In the genomic region with DNA sequence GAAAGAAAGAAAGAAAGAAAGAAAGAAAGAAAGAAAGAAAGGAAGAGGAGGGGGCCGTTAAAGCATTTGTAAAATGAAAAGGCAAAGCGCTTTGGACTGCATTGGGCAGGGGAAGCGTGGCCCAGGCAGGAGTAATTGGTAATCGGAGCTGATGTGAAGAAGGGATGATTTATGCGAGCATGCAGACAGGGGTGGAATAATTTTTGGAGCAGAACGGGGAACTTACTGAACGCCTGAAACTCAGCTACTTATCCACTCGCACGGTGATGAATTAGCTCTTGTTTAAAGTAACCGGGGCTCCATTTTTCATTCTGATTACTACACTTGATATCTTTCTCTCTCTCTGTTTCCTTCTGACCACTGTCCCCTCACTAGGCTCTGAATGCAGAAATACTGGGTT, we compare ENCODE assay signal across 18 mouse cellular contexts.
"Had no signal": no experiment of that assay in that cellular context is flagged by ENCODE, and none has a peak within 500 bp of the region (broad histone marks: within the 10 kb centered on the region; RNA-seq: fewer than 3 reads in every experiment).

No protein-coding gene starts in this region.

- H3K9me3 ChIP-seq: lung, embryonic 15.5 days; megakaryocyte, embryonic 14.5 days; midbrain, embryonic 13.5 days; midbrain, embryonic 15.5 days; neural tube, embryonic 13.5 days; stomach, embryonic 15.5 days had no signal

- H3K4me1 ChIP-seq: lung, embryonic 15.5 days; midbrain, embryonic 15.5 days; stomach, embryonic 15.5 days had no signal

- DNase-seq: liver, postnatal 0 days; lung, adult 2 months; lung, postnatal 14 days; lung, postnatal 36 days; right cerebral cortex, postnatal 14 days; thymus, adult 2 months; thymus, postnatal 25 days; thymus, postnatal 4 days had no signal

- H3K27ac ChIP-seq: lung, embryonic 15.5 days; macrophage; midbrain, embryonic 13.5 days; midbrain, embryonic 15.5 days; neural tube, embryonic 13.5 days; stomach, embryonic 15.5 days; stomach, postnatal 0 days had no signal

- H3K9ac ChIP-seq: liver, postnatal 0 days; lung, embryonic 15.5 days; midbrain, embryonic 13.5 days; midbrain, embryonic 15.5 days; neural tube, embryonic 13.5 days; stomach, embryonic 15.5 days had no signal

- ATAC-seq: liver, postnatal 0 days; lung, postnatal 0 days; midbrain, embryonic 13.5 days; midbrain, embryonic 15.5 days had no signal

- H3K4me2 ChIP-seq: lung, embryonic 15.5 days; midbrain, embryonic 11.5 days; midbrain, embryonic 13.5 days; midbrain, embryonic 15.5 days; neural tube, embryonic 13.5 days; stomach, embryonic 15.5 days had no signal

- H3K4me3 ChIP-seq: lung, embryonic 15.5 days; megakaryocyte, embryonic 14.5 days; midbrain, embryonic 13.5 days; midbrain, embryonic 15.5 days; neural tube, embryonic 13.5 days; stomach, embryonic 15.5 days had no signal

- H3K36me3 ChIP-seq: lung, embryonic 15.5 days; midbrain, embryonic 13.5 days; midbrain, embryonic 15.5 days; neural tube, embryonic 13.5 days; stomach, embryonic 15.5 days had no signal

- H3K27me3 ChIP-seq: lung, embryonic 15.5 days; midbrain, embryonic 13.5 days; midbrain, embryonic 15.5 days; stomach, embryonic 15.5 days had no signal
